Mouse (Mus musculus): Measurements from ENCODE around the gene Gpc4. TPM values are rescaled to one million over a fixed set of nuclear protein-coding genes. Genes with fewer than 3 reads are reported as not detected.

The Gpc4 gene
- polyA plus RNA-seq, 1 experiment from 2014 or later, result 40.4 TPM

- no peak overlapping the region for H3K27ac ChIP-seq
- 66% methylated on average over 9 of the region's 9 CpGs for WGBS
- H3K4me1 ChIP-seq (replicated peaks), result no peaks in the 10 kb centered on the region
- H3K36me3 ChIP-seq, result no peaks in the 10 kb centered on the region
- H3K4me3 ChIP-seq (replicated peaks), result no peak overlapping the region
- H3K9me3 ChIP-seq, result no peaks in the 10 kb centered on the region
- H3K9ac ChIP-seq (replicated peaks), result no peak overlapping the region
- H3K27me3 ChIP-seq, result peaks cover 4% of the 10 kb centered on the region; the same call in 1 of the 2 replicates
- no peak overlapping the region for H3K4me2 ChIP-seq
- no peak for ATAC-seq (ENCODE audit: insufficient number of reproducible peaks, insufficient read depth, low FRiP score, low TSS enrichment, low read depth)
These were observed 147.4 kb downstream of the Gpc4 start for GRCm38 (mm10) chrX:52017660-52018059.

Other genes with a start within 250 kb of the Gpc4 start
- not detected in 2 replicates for gene 1700080O16Rik, start 192.5 kb downstream of the Gpc4 start, polyA plus RNA-seq (2016; fragmentation: Nextera tagmentation; extraction: Ambion mirVana)

Measured in limb, embryonic 12.5 days (tissue).